Mouse (Mus musculus) midbrain, embryonic 10.5 days (tissue): Measurements from ENCODE around the gene Adsl. TPM values are rescaled to one million over a fixed set of nuclear protein-coding genes. Genes with fewer than 3 reads are reported as not detected.

Source experiments
- DNase-seq: peaks from one replicate; pipeline ENCODE4 v3.0.0-alpha.2; 2017; ENCODE audit warnings: low spot score
- H3K27ac ChIP-seq: fragments of 300-500 bp; sonication (generic); replicated peaks from 2 replicates; pipeline ENCODE4 v1.5.1; 2016; ENCODE audit warnings: mild to moderate bottlenecking
- H3K27me3 ChIP-seq: fragments of 300-500 bp; sonication (generic); 2 replicates; pipeline ENCODE4 v1.6.1; 2016; ENCODE audit warnings: low read depth, mild to moderate bottlenecking; ENCODE audit not compliant: poor library complexity, severe bottlenecking
- H3K36me3 ChIP-seq: fragments of 300-500 bp; sonication (generic); 2 replicates; pipeline ENCODE4 v1.6.1; 2016; ENCODE audit warnings: mild to moderate bottlenecking, moderate library complexity
- H3K4me1 ChIP-seq: fragments of 300-500 bp; sonication (generic); 2 replicates; pipeline ENCODE4 v1.6.1; 2016
- H3K4me3 ChIP-seq: fragments of 300-500 bp; sonication (generic); 2 replicates; pipeline ENCODE4 v1.5.1; 2016; ENCODE audit warnings: mild to moderate bottlenecking, moderate library complexity
- H3K9me3 ChIP-seq: fragments of 300-500 bp; sonication (generic); replicated peaks from 2 replicates; pipeline ENCODE4 v1.6.1; 2016; ENCODE audit warnings: mild to moderate bottlenecking
- WGBS: fragments of 180-500 bp; shearing (Covaris S2); methylation state at CpG from one replicate; pipeline ENCODE4 v1.1.7; 2016; 5-methylcytosine and 5-hydroxymethylcytosine counted together
- polyA plus RNA-seq: library from polyadenylated mRNA; unstranded; fragments of >200 nt; fragmentation: Nextera tagmentation; extraction: Ambion mirVana; gene quantifications from 2 replicates; pipeline ENCODE4 v1.2.1, GENCODE M21; 2016

Gene Adsl
- polyA plus RNA-seq, 1 experiment from 2014 or later: 228 TPM

DNA sequence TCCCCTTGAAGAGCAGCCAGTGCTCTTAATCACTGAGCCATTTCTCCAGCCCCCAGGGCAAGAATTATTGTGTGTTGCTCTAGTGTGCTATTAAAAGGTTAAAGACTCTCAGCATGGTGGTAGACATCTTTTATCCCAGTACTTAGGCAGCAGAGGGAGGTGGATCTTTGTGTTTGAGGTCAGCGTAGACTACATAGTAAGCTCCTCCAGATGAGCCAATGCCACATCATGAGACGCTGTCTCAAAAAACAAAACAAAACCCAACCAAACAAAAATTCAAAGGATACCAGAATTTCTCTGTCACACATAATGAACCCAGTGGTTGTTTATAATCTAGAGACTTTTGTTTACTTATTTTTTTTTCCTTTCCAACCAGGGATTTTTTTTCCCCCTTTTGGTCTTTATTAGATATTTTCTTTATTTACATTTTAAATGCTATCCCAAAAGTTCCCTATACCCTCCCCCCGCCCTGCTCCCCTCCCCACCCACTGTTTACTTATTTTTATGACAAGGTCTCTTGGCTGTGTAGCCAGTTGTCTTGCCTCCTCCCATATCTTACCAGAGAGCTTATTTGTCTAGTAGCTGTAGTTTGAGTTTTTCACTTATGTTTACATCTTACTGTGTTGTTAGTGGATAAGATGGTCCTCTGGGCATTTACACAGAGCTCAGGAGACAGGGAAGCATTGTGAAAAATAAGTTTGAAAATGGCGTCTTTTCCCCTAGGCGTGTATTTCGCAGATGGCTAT lies 48.0 kb downstream of the Adsl start:
- no peak overlapping the region for H3K27ac ChIP-seq
- no peak overlapping the region for H3K4me3 ChIP-seq
- WGBS: 85% methylated on average over 6 of the region's 6 CpGs
- H3K9me3 ChIP-seq: no peaks in the 10 kb centered on the region
- no peaks in the 10 kb centered on the region for H3K36me3 ChIP-seq
- DNase-seq: no peak
- H3K4me1 ChIP-seq: peaks cover 5% of the 10 kb centered on the region
- H3K27me3 ChIP-seq: no peaks in the 10 kb centered on the region

DNA sequence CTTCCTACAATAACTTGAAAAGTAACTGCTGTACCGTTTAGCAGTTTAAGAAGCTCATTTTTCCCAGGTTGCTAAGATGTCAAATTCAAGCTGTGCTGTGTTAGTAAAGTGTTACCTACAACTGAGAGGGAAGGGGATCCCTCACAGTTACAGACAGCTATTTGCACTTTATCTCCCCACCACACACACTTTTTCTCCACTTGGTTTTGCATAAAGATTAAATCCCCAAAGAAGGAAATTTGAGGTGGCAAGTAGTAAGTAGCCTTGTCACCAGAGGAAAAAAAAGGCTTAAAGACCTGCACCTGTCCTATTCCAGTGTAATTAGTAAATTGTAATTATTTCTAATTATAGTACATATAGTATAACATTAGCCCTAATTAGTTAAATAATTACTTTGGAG lies 48.8 kb downstream of the Adsl start:
- Histone ChIP-seq H3K27ac (no peak overlapping the region), H3K27me3 (no peaks in the 10 kb centered on the region), H3K4me1 (peaks cover 5% of the 10 kb centered on the region), H3K9me3 (no peaks in the 10 kb centered on the region), H3K36me3 (no peaks in the 10 kb centered on the region), H3K4me3 (no peak overlapping the region)
- DNase-seq: no peak
- 76% methylated on average over 1 of the region's 1 CpGs for WGBS

DNA sequence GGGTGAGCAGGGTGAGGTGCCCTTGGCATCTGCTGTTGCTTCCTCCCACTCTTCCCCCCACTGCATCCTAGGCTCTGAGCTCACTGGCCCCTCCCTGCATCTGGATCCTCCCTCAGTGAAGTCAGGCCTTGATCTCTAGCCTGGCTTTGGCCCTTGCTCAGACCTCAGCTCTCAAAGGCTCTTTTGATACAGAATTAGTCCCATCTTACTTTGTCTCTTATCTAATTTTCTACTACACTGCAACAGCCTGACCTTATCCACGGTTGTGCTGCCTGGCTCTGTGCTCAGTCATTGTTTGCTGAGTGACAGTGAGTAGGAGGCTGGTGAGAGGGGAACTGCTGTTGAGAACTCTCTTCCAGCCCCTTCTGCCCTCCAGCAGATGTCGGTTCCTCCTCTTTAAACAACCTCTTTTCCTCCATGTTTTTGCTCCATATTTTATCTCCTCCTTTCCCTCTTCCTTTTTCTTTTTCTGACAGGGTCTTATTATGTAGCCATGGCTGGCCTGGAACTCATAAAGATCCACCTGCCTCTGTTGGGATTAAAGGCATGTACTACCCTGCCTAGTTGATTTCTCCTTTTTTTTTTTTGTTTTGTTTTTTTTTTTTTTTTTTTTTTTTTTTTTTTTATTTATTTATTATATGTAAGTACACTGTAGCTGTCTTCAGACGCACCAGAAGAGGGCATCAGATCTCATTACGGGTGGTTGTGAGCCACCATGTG lies 52.3 kb downstream of the Adsl start:
- WGBS: 62% methylated on average over 3 of the region's 4 CpGs
- Histone ChIP-seq H3K36me3 (peaks cover 11% of the 10 kb centered on the region), H3K27me3 (no peaks in the 10 kb centered on the region), H3K9me3 (no peaks in the 10 kb centered on the region), H3K4me1 (peaks cover 5% of the 10 kb centered on the region), H3K4me3 (no peak overlapping the region), H3K27ac (no peak overlapping the region; the same call in 1 of the 2 replicates)
- DNase-seq: no peak

DNA sequence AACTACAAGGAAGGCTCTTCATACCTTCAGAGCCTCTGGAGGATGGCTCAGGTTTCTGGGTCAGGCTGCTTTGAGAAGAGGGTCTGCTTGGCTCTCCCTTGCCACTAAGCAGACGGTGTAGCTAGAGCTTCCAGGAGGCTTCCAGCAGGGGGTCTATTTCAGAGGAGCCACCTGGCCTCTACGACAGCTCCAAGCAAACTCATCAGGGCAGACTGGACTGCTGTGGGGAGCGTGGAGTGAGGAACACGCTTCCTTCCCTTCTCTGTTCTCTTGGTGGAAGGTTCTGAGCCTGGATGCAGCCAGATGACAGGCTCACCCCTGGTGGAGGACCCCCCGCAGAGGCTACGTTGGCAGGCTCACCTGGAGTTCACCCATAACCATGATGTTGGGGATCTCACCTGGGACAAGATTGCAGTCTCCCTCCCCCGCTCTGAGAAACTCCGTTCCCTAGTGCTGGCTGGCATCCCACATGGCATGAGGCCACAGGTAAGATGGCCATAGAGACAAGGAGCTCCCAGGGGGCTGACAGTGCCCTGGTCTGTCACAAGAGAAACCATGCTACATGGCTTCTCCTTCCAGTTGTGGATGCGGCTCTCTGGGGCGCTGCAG lies 57.9 kb downstream of the Adsl start:
- Histone ChIP-seq H3K4me3 (no peak overlapping the region), H3K36me3 (peaks cover 57% of the 10 kb centered on the region), H3K27me3 (no peaks in the 10 kb centered on the region), H3K27ac (no peak overlapping the region), H3K4me1 (no peaks in the 10 kb centered on the region), H3K9me3 (no peaks in the 10 kb centered on the region)
- 84% methylated on average over 10 of the region's 10 CpGs for WGBS
- DNase-seq: no peak

DNA sequence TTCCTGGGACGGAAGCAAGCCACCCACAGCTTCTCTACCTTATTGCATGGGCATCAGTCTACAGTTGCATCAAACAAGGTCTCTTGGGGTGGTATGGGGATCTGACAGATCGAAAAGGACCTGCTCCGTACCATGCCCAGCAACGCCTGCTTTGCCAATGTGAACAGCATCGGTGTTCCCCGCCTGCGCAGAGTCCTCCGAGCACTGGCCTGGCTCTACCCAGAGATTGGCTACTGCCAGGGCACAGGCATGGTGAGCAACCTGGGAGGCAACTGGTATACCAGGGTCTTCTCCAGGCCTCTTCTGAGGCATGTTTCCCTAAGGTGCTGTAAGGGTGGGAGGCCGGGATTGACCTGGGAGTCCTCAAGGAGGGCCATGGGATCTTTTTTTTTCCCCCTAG lies 59.0 kb downstream of the Adsl start:
- H3K27ac ChIP-seq: no peak overlapping the region
- 97% methylated on average over 9 of the region's 9 CpGs for WGBS
- no peak overlapping the region for H3K4me3 ChIP-seq
- H3K9me3 ChIP-seq: no peaks in the 10 kb centered on the region
- no peaks in the 10 kb centered on the region for H3K4me1 ChIP-seq
- H3K27me3 ChIP-seq: no peaks in the 10 kb centered on the region
- no peak for DNase-seq
- H3K36me3 ChIP-seq: peaks cover 69% of the 10 kb centered on the region

DNA sequence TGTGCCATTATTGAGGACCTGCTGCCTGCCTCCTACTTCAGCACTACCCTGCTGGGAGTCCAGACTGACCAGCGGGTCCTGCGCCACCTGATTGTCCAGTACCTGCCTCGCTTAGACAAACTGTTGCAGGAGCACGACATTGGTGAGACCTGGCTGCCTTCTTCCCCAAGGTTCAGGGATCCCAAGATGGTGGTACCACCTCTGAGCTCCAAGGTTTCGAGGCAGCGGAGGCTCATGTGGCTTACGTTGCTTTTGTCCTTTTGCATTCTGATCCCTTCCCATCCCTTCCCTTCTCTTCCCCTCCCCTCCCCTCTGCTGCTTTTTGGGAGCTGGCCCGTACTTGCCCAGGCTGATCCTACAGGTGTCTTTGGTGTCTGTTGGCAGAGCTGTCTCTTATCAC lies 59.6 kb downstream of the Adsl start:
- H3K4me3 ChIP-seq: no peak overlapping the region
- no peak for DNase-seq
- WGBS: 87% methylated on average over 8 of the region's 8 CpGs
- no peaks in the 10 kb centered on the region for H3K27me3 ChIP-seq
- no peaks in the 10 kb centered on the region for H3K9me3 ChIP-seq
- H3K4me1 ChIP-seq: no peaks in the 10 kb centered on the region
- no peak overlapping the region for H3K27ac ChIP-seq
- H3K36me3 ChIP-seq: peaks cover 72% of the 10 kb centered on the region

DNA sequence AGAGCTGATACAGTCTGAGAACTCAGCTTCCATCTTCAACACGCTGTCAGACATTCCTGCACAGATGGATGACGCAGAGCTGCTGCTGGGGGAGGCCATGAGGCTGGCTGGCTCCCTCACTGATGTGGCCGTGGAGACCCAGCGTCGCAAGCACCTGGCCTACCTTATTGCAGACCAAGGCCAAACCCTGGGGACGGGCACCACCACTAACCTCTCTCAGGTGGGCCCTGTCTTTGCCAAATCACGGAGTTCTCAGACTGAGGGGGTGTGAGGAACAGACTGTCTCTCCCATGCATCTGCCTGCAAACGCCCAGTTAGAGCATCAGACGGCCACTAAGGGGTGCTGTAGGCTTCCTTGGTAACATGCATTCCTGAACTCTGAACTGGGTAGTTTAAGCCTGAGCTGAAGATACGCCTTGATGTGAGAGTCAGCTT lies 60.4 kb downstream of the Adsl start:
- Histone ChIP-seq H3K27me3 (no peaks in the 10 kb centered on the region), H3K4me3 (no peak overlapping the region), H3K27ac (0 out of 2 replicates have a peak overlapping the region, but pooled peaks have one; percentile 9), H3K4me1 (no peaks in the 10 kb centered on the region), H3K9me3 (no peaks in the 10 kb centered on the region), H3K36me3 (peaks cover 74% of the 10 kb centered on the region)
- 63% methylated on average over 10 of the region's 10 CpGs for WGBS
- no peak for DNase-seq

DNA sequence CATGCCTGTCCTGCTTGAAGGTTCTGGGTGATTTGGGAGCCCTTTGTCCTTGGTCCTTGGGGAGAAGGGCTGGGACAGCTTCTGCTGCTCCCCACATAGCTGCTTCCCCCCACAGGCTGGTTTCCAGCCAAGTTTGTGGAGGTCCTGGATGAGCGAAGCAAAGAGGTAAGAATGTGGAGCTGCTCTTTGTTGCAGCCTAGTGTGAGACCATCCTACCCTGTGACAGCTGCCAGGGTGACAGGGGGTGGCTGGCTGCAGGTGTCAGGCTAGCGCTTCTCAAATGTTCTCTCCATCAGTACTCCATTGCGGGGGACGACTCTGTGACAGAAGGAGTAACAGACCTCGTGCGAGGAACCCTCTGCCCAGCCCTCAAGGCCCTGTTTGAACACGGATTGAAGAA lies 61.8 kb downstream of the Adsl start:
- no peaks in the 10 kb centered on the region for H3K27me3 ChIP-seq
- H3K4me1 ChIP-seq: no peaks in the 10 kb centered on the region
- no peak overlapping the region for H3K4me3 ChIP-seq
- WGBS: 85% methylated on average over 7 of the region's 7 CpGs
- no peak for DNase-seq
- 0 out of 2 replicates have a peak overlapping the region, but pooled peaks have one; percentile 28 for H3K27ac ChIP-seq
- H3K9me3 ChIP-seq: no peaks in the 10 kb centered on the region
- peaks cover 85% of the 10 kb centered on the region for H3K36me3 ChIP-seq

DNA sequence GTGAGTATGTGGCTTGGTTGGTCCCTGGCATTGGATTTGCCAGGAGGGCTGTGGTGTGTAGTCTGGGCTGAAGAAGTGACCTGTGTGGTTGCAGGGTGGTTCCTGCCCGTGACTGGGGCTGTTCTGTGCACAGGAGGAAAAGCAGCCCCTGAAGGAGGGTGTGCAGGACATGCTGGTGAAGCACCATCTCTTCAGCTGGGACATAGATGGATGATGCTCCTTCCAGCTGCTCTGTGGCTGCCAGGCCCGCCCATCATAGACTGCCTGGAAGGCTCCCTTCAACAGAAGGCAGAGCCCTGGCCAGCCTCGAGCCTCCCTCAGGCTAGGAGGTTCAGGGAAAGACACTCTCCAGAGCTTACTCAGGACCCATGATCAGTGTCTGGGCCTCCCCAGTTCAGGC lies 63.2 kb downstream of the Adsl start:
- no peaks in the 10 kb centered on the region for H3K9me3 ChIP-seq
- DNase-seq: no peak
- no peaks in the 10 kb centered on the region for H3K4me1 ChIP-seq
- WGBS: 81% methylated on average over 3 of the region's 3 CpGs
- H3K4me3 ChIP-seq: no peak overlapping the region
- peaks cover 95% of the 10 kb centered on the region for H3K36me3 ChIP-seq
- no peak overlapping the region for H3K27ac ChIP-seq
- H3K27me3 ChIP-seq: no peaks in the 10 kb centered on the region

DNA sequence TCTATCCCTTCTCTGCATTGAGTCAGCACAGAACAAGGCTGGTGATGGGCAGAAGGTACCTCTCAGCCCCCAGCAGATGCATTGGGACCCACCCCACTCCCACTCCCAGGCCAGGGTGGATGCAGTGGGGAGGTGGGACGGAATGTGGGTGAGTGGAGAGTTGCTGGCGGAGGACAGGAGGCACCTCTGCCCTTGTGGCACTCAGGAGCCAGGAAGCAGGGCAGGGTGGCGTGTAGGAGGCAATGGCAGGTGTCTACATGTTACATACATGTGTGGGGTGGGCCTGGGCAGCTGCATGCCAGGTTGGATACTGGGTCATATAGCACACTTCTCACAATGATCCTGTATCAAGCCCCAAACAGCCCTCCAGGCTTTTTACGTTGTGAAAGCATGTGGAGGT lies 64.1 kb downstream of the Adsl start:
- WGBS: 92% methylated on average over 4 of the region's 4 CpGs
- H3K27ac ChIP-seq: no peak overlapping the region
- no peaks in the 10 kb centered on the region for H3K4me1 ChIP-seq
- H3K9me3 ChIP-seq: no peaks in the 10 kb centered on the region
- peaks cover 97% of the 10 kb centered on the region for H3K36me3 ChIP-seq
- no peaks in the 10 kb centered on the region for H3K27me3 ChIP-seq
- no peak for DNase-seq
- no peak overlapping the region for H3K4me3 ChIP-seq

DNA sequence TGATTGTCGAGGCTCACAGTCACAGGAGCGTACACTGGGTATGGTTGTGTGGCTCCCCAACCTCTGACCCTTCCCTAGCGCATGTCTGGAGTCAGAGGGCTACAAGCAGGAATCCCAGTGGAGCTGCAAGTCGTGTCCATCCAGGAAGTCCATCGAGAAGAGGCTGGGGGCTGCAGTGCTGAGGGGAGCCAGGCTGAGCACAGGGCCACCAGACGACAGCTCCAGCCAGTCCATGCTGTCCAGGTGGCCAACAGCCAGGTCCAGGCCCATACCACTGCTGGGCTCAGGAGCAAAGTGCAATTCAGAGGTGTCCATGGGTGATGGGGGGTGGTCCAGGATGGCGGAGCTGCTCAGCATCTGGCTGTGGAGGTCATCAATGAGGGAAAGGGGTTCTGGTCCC lies 64.9 kb downstream of the Adsl start:
- Histone ChIP-seq H3K4me3 (no peak overlapping the region), H3K4me1 (no peaks in the 10 kb centered on the region), H3K9me3 (no peaks in the 10 kb centered on the region), H3K27me3 (no peaks in the 10 kb centered on the region), H3K36me3 (peaks cover 99% of the 10 kb centered on the region), H3K27ac (no peak overlapping the region)
- no peak for DNase-seq
- 88% methylated on average over 7 of the region's 7 CpGs for WGBS

DNA sequence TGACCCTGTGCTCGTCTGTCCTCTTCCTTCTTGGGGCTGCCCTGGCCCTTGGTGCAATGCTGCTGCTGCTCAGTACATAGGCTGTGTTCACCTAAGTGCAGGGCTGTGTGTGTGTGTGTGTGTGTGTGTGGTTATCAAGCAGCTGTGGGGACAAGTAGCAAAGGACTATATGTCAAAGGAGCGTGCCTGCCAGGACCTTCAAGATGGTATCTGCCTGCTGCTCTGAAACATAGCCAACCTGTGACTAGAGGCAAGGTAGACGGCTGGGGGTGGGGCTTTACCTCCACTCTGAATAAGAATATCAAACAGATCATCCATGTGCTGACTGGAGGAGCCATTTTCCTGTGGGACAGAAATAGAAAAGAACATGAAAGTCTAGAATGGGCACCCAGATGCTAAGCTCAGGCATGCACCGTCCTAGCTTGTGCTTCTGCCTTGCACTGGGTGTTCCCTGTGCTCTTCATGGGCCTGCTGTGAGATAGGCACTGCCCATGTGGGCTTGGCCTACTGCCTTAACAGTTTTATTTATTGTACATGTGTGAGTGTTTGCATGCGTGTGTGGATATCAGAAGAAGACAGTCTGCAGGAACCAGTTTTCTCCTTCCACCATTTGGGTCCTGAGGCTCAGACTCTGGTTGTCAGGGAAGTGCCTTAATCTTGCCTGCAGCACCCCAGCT lies 66.9 kb downstream of the Adsl start:
- no peak for DNase-seq
- no peaks in the 10 kb centered on the region for H3K4me1 ChIP-seq
- WGBS: 93% methylated on average over 5 of the region's 5 CpGs
- peaks cover 100% of the 10 kb centered on the region for H3K36me3 ChIP-seq
- H3K4me3 ChIP-seq: no peak overlapping the region
- no peaks in the 10 kb centered on the region for H3K27me3 ChIP-seq
- H3K9me3 ChIP-seq: no peaks in the 10 kb centered on the region
- H3K27ac ChIP-seq: no peak overlapping the region
